Mouse (Mus musculus) hindbrain, postnatal 0 days (tissue): Measurements from ENCODE around the gene Rpp21. TPM values are rescaled to one million over a fixed set of nuclear protein-coding genes. Genes with fewer than 3 reads are reported as not detected.

Experiments used
- ATAC-seq: fragments of 200-750 bp; cut with Nextera tagmentation; 2 replicates; pipeline ENCODE4 v1.8.0; 2017; ENCODE audit warnings: mild to moderate bottlenecking, moderate TSS enrichment, moderate library complexity
- DNase-seq: peaks from one replicate; pipeline ENCODE4 v3.0.0-alpha.2; 2015; ENCODE audit warnings: low spot score
- H3K27ac ChIP-seq: fragments of 300-500 bp; sonication (generic); 2 replicates; pipeline ENCODE4 v1.5.1; 2014; ENCODE audit warnings: mild to moderate bottlenecking
- H3K27me3 ChIP-seq: fragments of 300-500 bp; sonication (generic); 2 replicates; pipeline ENCODE4 v1.6.1; 2014; ENCODE audit warnings: low read length, mixed read lengths; ENCODE audit not compliant: insufficient read depth
- H3K36me3 ChIP-seq: fragments of 300-500 bp; sonication (generic); 2 replicates; pipeline ENCODE4 v1.6.1; 2014; ENCODE audit warnings: low read length, mixed read lengths; ENCODE audit not compliant: insufficient read depth
- H3K4me1 ChIP-seq: fragments of 300-500 bp; sonication (generic); 2 replicates; pipeline ENCODE4 v1.6.1; 2014; ENCODE audit warnings: antibody characterized with exemption, low read length, mixed read lengths; ENCODE audit not compliant: insufficient read depth
- H3K4me2 ChIP-seq: fragments of 300-500 bp; sonication (generic); 2 replicates; pipeline ENCODE4 v1.6.1; 2014; ENCODE audit warnings: low read depth, mild to moderate bottlenecking, low read length, moderate library complexity, mixed read lengths
- H3K4me3 ChIP-seq: fragments of 300-500 bp; sonication (generic); 2 replicates; pipeline ENCODE4 v1.5.1; 2014; ENCODE audit warnings: low read length
- H3K9ac ChIP-seq: fragments of 300-500 bp; sonication (generic); replicated peaks from 2 replicates; pipeline ENCODE4 v1.6.1; 2014; ENCODE audit warnings: mild to moderate bottlenecking, low read length, moderate library complexity, mixed read lengths
- H3K9me3 ChIP-seq: fragments of 300-500 bp; sonication (generic); 2 replicates; pipeline ENCODE4 v1.6.1; 2016; ENCODE audit warnings: low read length, mixed read lengths
- CTCF ChIP-seq: IDR thresholded peaks from 2 replicates; pipeline ENCODE4 v1.5.1; 2016; ENCODE audit warnings: antibody characterized with exemption, control low read depth, low read depth
- WGBS: fragments of 180-500 bp; shearing (Covaris S2); extraction: QIAGEN DNeasy Blood & Tissue Kit; methylation state at CpG from one replicate; pipeline ENCODE4 v1.1.7; 2014; 5-methylcytosine and 5-hydroxymethylcytosine counted together
- polyA plus RNA-seq: library from polyadenylated mRNA; unstranded; fragments of >200 nt; fragmentation: Nextera tagmentation; extraction: Ambion mirVana; gene quantifications from 2 replicates; pipeline ENCODE4 v1.2.1, GENCODE M21; 2015
- total RNA-seq: library from RNA; depleted of rRNA; stranded (reverse); fragments of >200 nt; gene quantifications from 2 replicates; pipeline ENCODE4 v1.2.3, GENCODE M21; 2014; rRNA removed

The Rpp21 gene
- total RNA-seq (29.8 and 54.6 TPM in 2 replicates), polyA plus RNA-seq (154 and 160 TPM in 2 replicates)

DNA sequence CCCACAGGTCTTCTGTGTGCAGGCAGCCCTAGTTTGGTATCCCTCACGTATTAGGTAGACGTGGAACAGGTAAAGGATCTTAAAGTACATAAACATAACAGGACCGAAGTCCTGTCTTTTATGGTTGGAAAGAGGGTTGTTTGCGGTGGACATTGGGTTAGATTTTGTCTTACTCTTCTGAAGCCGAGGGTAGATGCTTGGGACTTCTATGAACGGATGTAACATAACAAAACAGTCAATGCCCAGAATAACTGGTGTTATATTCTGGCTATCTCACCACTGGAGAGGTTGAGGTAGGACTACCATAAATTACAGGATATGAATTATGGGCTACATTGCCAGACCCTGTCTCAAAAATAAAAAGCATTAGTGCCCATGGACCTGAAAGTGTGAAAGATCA is at the start of gene Rpp21:
Gene Rpp21 (minus strand): TSS at position 101 of the 400 bp plus-strand sequence.
- Histone ChIP-seq H3K27ac (peak within 1 kb of the TSS; percentile 91), H3K9me3 (no peaks in the 10 kb centered on the region), H3K27me3 (no peaks in the 10 kb centered on the region), H3K4me2 (peak within 1 kb of the TSS; percentile 58), H3K4me1 (no peaks in the 10 kb centered on the region), H3K9ac (peak within 1 kb of the TSS; percentile 75), H3K36me3 (peaks cover 27% of the 10 kb centered on the region), H3K4me3 (peak within 1 kb of the TSS; percentile 71)
- TF ChIP-seq CTCF: no peak
- ATAC-seq (no peak), DNase-seq (no peak)
- 46% methylated on average over 6 of the region's 6 CpGs for WGBS

DNA sequence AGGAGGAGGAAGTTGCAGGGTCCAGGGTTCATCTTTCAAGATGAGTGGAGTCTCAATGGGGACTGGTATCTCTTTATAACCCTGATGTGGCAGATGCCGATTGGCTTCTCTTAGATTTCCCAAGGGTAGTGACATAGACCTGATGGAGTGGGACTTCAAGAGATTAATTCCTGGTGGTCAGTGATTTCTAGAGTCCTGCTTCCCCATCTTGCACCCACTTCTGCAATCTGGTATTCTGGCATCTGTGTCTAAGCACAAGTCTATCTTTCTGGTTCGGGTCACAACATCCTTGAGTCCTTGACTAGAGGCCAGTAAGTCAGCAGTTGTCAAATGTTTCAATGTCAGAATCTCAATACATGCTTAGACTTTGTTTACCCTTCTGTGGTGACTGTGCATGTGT is 28.5 kb upstream of the Rpp21 start, which contains the start of gene H2-M10.2:
Gene H2-M10.2 (minus strand): TSS at position 101 of the 400 bp plus-strand sequence.
- no peaks in the 10 kb centered on the region for H3K9me3 ChIP-seq
- no peak within 1 kb of the TSS for H3K27ac ChIP-seq
- H3K36me3 ChIP-seq: no peaks in the 10 kb centered on the region
- ATAC-seq: no peak
- H3K9ac ChIP-seq: no peak within 1 kb of the TSS
- no peak for TF ChIP-seq CTCF
- H3K4me2 ChIP-seq: no peak within 1 kb of the TSS
- no peaks in the 10 kb centered on the region for H3K4me1 ChIP-seq
- no peak within 1 kb of the TSS for H3K4me3 ChIP-seq
- DNase-seq: no peak
- 90% methylated on average over 2 of the region's 2 CpGs for WGBS
- no peaks in the 10 kb centered on the region for H3K27me3 ChIP-seq

DNA sequence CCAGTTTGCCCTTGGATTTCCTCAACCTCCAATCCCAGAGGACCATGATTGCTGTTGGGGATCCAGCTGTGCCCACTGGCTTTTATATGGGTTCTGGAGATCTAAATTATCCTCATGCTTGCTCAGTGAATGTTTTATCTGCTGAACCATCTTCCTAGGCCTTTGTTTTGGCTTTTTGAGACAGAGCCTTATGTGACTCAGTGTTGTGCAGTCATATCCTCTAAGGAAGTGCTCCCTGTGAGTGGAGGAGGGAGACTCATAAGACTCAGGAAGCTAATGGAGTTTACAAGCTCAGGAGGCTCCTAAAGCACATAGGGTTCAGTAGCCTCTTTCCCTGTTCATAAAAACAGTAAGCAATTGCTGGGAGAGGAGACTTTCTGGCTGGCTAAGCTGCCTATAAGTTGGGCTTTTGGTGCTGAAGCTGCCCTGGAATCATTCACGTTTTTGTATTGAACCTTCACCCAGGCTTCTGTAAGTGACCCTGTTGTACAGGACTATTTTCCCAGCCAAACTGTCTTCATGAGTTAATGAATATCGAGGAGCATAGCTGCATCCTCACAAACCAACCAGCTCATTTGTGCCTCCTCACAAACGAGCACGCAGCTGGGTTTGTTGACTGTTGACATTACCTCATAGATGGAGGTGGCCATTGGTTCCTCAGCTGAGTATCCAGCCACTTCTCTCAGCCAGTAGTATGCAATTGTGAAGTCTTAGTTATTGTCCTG is 23.8 kb upstream of the Rpp21 start:
- whole genome bisulfite sequencing: 91% methylated on average over 4 of the region's 4 CpGs
- no peak for ATAC-seq
- no peaks in the 10 kb centered on the region; the same call in 1 of the 2 replicates for H3K36me3 ChIP-seq
- H3K27me3 ChIP-seq: no peaks in the 10 kb centered on the region
- no peak overlapping the region for H3K27ac ChIP-seq
- no peak overlapping the region for H3K4me3 ChIP-seq
- TF ChIP-seq CTCF: no peak
- no peaks in the 10 kb centered on the region for H3K9me3 ChIP-seq
- DNase-seq: no peak
- H3K9ac ChIP-seq: no peak overlapping the region
- H3K4me1 ChIP-seq: no peaks in the 10 kb centered on the region
- H3K4me2 ChIP-seq: no peak overlapping the region

DNA sequence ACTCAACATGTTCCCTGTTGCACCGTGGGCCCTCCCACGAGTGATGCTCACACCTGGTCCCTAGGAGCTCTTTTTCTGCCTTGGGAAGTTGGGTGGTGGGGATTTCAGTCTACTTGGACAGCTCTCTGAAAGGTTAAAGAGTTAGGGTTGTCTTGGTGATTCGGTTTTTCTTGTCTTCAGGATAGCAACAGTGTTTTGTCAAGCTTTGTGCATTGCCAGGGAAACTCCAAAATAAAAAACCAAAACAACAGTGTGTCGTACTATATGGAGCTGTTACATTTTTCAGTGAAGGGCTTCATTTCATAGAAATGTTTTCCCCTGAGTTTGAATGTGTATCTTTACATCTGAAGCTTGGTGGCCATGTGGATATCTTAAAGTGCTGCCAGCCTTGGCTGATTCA is 16.9 kb upstream of the Rpp21 start:
- Histone ChIP-seq H3K27ac (no peak overlapping the region), H3K27me3 (no peaks in the 10 kb centered on the region), H3K4me3 (no peak overlapping the region), H3K36me3 (no peaks in the 10 kb centered on the region; the same call in none of the 2 replicates), H3K9me3 (no peaks in the 10 kb centered on the region), H3K9ac (no peak overlapping the region), H3K4me1 (peaks cover 22% of the 10 kb centered on the region), H3K4me2 (no peak overlapping the region)
- ATAC-seq: no peak
- WGBS: 89% methylated on average over 4 of the region's 4 CpGs
- no peak for TF ChIP-seq CTCF
- DNase-seq: no peak

DNA sequence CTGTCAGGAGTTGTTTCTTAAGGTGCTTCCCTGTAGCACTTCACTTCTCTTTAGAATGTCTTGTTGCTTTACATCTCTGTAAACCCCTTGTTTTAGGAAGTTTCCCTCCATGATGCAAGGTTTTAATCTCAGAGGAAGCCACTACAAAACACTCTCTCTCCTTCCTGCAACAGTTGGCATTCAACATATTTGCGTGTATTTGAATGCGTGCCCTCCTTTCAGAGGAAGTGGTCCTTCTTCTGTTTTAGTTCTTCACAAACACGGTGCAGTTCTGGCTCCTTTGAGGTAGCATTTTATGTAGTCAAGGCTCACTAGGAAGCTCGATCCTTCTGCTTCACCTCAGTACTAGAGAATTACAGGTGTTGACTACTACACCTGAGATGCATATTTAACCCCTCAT is 15.9 kb upstream of the Rpp21 start:
- ATAC-seq: no peak

DNA sequence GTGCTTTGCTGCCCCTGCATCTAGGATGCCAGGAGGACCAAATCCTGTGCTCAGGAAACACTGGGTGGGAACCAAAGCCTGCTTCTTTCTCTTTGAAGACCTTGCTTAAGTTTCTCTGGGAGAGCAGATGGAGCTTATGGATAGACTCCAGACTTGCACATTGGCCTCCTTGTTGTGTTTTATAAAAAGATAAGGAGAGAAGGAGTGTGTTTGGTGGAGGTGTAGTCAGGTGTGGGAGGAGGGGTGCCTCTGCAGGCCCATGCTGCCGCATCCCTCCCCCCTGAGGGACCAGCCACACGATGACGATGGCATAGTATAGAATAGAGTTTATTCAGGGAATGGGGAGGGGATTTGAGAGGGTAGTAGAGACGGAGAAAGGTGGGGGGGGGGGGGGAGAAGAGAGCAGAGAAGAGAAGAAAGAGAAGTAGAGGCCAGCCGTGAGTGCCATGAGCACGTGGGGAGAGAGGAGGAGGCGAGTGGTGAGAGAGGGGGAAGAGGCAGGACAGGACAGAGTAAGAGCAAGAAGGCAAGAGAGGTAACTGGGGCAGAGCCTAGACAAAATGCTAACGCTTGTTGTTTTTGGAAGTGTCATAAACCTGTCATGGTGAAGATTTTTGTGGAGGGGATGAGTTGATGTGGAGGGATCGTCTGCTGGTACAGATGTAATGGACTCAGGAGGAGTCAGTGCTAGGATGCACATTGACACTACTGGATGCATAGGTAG is 14.9 kb upstream of the Rpp21 start:
- peak overlapping the region; percentile 92; the same call in 1 of the 2 replicates for H3K9ac ChIP-seq
- no peak for ATAC-seq
- H3K9me3 ChIP-seq: no peaks in the 10 kb centered on the region

More for the DNA sequence above, 15.9 kb upstream of the Rpp21 start:
- Histone ChIP-seq H3K27ac (no peak overlapping the region), H3K4me3 (no peak overlapping the region), H3K4me1 (peaks cover 22% of the 10 kb centered on the region), H3K4me2 (no peak overlapping the region), H3K27me3 (no peaks in the 10 kb centered on the region), H3K9ac (no peak overlapping the region), H3K9me3 (no peaks in the 10 kb centered on the region), H3K36me3 (no peaks in the 10 kb centered on the region; the same call in none of the 2 replicates)
- 89% methylated on average over 4 of the region's 4 CpGs for WGBS
- DNase-seq: no peak
- TF ChIP-seq CTCF: no peak

More for the DNA sequence above, 14.9 kb upstream of the Rpp21 start:
- no peak for TF ChIP-seq CTCF
- H3K4me2 ChIP-seq: peak overlapping the region; percentile 87
- no peak overlapping the region for H3K27ac ChIP-seq
- DNase-seq: no peak
- H3K4me3 ChIP-seq: peak overlapping the region; percentile 76
- H3K27me3 ChIP-seq: no peaks in the 10 kb centered on the region
- WGBS: 82% methylated on average over 9 of the region's 9 CpGs
- peaks cover 22% of the 10 kb centered on the region for H3K4me1 ChIP-seq
- peaks cover 6% of the 10 kb centered on the region for H3K36me3 ChIP-seq
